Mouse (Mus musculus): ENCODE results near the gene Tut1. TPM values are rescaled to one million over a fixed set of nuclear protein-coding genes. Genes with fewer than 3 reads are reported as not detected.
A peak's percentile ranks its signal among the peaks of the same experiment; 100 is the strongest.

Tut1 gene
- 25.7 and 32.8 TPM in 2 replicates for polyA plus RNA-seq (2016; fragmentation: Nextera tagmentation; extraction: Ambion mirVana)

- Histone ChIP-seq H3K4me1 (peaks cover 6% of the 10 kb centered on the region; the same call in 1 of the 2 replicates), H3K9me3 (no peaks in the 10 kb centered on the region), H3K4me3 (peak within 1 kb of the TSS; percentile 87), H3K27me3 (ENCODE audit: insufficient read depth, poor library complexity, severe bottlenecking) (no peaks in the 10 kb centered on the region), H3K36me3 (peaks cover 71% of the 10 kb centered on the region), H3K27ac (peak within 1 kb of the TSS; percentile 90)
- DNase-seq (ENCODE audit: low spot score), result peak; percentile 97
- 3% methylated on average over 46 of the region's 46 CpGs for WGBS
Measured at GRCm38 (mm10) chr19:8953135-8954039, at the start of gene Tut1. Tut1 (plus strand) TSS chr19:8953847.

- no peak for DNase-seq (ENCODE audit: low spot score)
- Histone ChIP-seq H3K9me3 (no peaks in the 10 kb centered on the region), H3K36me3 (peaks cover 97% of the 10 kb centered on the region), H3K4me3 (no peak overlapping the region), H3K27ac (no peak overlapping the region), H3K27me3 (ENCODE audit: insufficient read depth, poor library complexity, severe bottlenecking) (no peaks in the 10 kb centered on the region), H3K4me1 (no peaks in the 10 kb centered on the region)
- WGBS, result 88% methylated on average over 6 of the region's 6 CpGs
Measured at GRCm38 (mm10) chr19:8908531-8908930, 45.1 kb upstream of the Tut1 start.

- Histone ChIP-seq H3K36me3 (peaks cover 100% of the 10 kb centered on the region), H3K9me3 (no peaks in the 10 kb centered on the region), H3K4me1 (no peaks in the 10 kb centered on the region), H3K27me3 (ENCODE audit: insufficient read depth, poor library complexity, severe bottlenecking) (no peaks in the 10 kb centered on the region), H3K4me3 (no peak overlapping the region), H3K27ac (no peak overlapping the region)
- no peak for DNase-seq (ENCODE audit: low spot score)
- 91% methylated on average over 5 of the region's 5 CpGs for WGBS
Measured at GRCm38 (mm10) chr19:8911810-8912209, 41.8 kb upstream of the Tut1 start.

GRCm38 (mm10) chr19:8914212-8914611, 39.4 kb upstream of the Tut1 start:
- H3K27me3 ChIP-seq (ENCODE audit: insufficient read depth, poor library complexity, severe bottlenecking), result no peaks in the 10 kb centered on the region

GRCm38 (mm10) chr19:8919000-8919399, 34.6 kb upstream of the Tut1 start:
- Histone ChIP-seq H3K4me3 (no peak overlapping the region), H3K27me3 (ENCODE audit: insufficient read depth, poor library complexity, severe bottlenecking) (no peaks in the 10 kb centered on the region), H3K36me3 (peaks cover 44% of the 10 kb centered on the region), H3K4me1 (peaks cover 13% of the 10 kb centered on the region), H3K9me3 (no peaks in the 10 kb centered on the region), H3K27ac (no peak overlapping the region)
- 87% methylated on average over 3 of the region's 3 CpGs for whole genome bisulfite sequencing
- no peak for DNase-seq (ENCODE audit: low spot score)

More at GRCm38 (mm10) chr19:8914212-8914611, 39.4 kb upstream of the Tut1 start:
- Histone ChIP-seq H3K36me3 (peaks cover 81% of the 10 kb centered on the region), H3K9me3 (no peaks in the 10 kb centered on the region), H3K27ac (no peak overlapping the region), H3K4me1 (no peaks in the 10 kb centered on the region), H3K4me3 (no peak overlapping the region)
- DNase-seq (ENCODE audit: low spot score), result no peak
- 91% methylated on average over 3 of the region's 3 CpGs for WGBS

GRCm38 (mm10) chr19:8919684-8920072, 34.0 kb upstream of the Tut1 start:
- WGBS, result 62% methylated on average over 6 of the region's 6 CpGs
- Histone ChIP-seq H3K27me3 (ENCODE audit: insufficient read depth, poor library complexity, severe bottlenecking) (no peaks in the 10 kb centered on the region), H3K9me3 (no peaks in the 10 kb centered on the region), H3K36me3 (peaks cover 37% of the 10 kb centered on the region), H3K4me1 (peaks cover 13% of the 10 kb centered on the region), H3K27ac (peak overlapping the region; percentile 92), H3K4me3 (peak overlapping the region; percentile 86)
- DNase-seq (ENCODE audit: low spot score), result no peak

- Histone ChIP-seq H3K4me3 (peak within 1 kb of the TSS; percentile 86), H3K27ac (peak within 1 kb of the TSS; percentile 92), H3K27me3 (ENCODE audit: insufficient read depth, poor library complexity, severe bottlenecking) (no peaks in the 10 kb centered on the region), H3K36me3 (peaks cover 33% of the 10 kb centered on the region), H3K4me1 (peaks cover 13% of the 10 kb centered on the region), H3K9me3 (no peaks in the 10 kb centered on the region)
- peak; percentile 98 for DNase-seq (ENCODE audit: low spot score)
- 3% methylated on average over 50 of the region's 50 CpGs for WGBS
Measured at GRCm38 (mm10) chr19:8920073-8920736, 33.4 kb upstream of the Tut1 start, which contains the start of gene B3gat3. B3gat3 (plus strand) TSS chr19:8920374.

GRCm38 (mm10) chr19:8920836-8921291, 32.8 kb upstream of the Tut1 start:
- H3K36me3 ChIP-seq, result peaks cover 33% of the 10 kb centered on the region
- no peak for DNase-seq (ENCODE audit: low spot score)
- H3K27me3 ChIP-seq (ENCODE audit: insufficient read depth, poor library complexity, severe bottlenecking), result no peaks in the 10 kb centered on the region
- H3K9me3 ChIP-seq, result no peaks in the 10 kb centered on the region
- H3K4me3 ChIP-seq, result peak overlapping the region; percentile 86
- peak overlapping the region; percentile 92 for H3K27ac ChIP-seq
- WGBS, result 4% methylated on average over 6 of the region's 6 CpGs
- peaks cover 13% of the 10 kb centered on the region for H3K4me1 ChIP-seq

GRCm38 (mm10) chr19:8921741-8922140, 31.9 kb upstream of the Tut1 start:
- H3K9me3 ChIP-seq, result no peaks in the 10 kb centered on the region
- H3K4me3 ChIP-seq, result 0 out of 2 replicates have a peak overlapping the region, but pooled peaks have one; percentile 86
- H3K27me3 ChIP-seq (ENCODE audit: insufficient read depth, poor library complexity, severe bottlenecking), result no peaks in the 10 kb centered on the region
- no peak for DNase-seq (ENCODE audit: low spot score)
- peaks cover 13% of the 10 kb centered on the region for H3K4me1 ChIP-seq
- peaks cover 32% of the 10 kb centered on the region for H3K36me3 ChIP-seq
- 80% methylated on average over 9 of the region's 9 CpGs for WGBS
- H3K27ac ChIP-seq, result 0 out of 2 replicates have a peak overlapping the region, but pooled peaks have one; percentile 32

GRCm38 (mm10) chr19:8926766-8927165, 26.9 kb upstream of the Tut1 start:
- 83% methylated on average over 2 of the region's 2 CpGs for WGBS
- H3K4me3 ChIP-seq, result no peak overlapping the region
- peaks cover 48% of the 10 kb centered on the region for H3K36me3 ChIP-seq
- no peaks in the 10 kb centered on the region for H3K9me3 ChIP-seq
- peaks cover 19% of the 10 kb centered on the region for H3K4me1 ChIP-seq
- DNase-seq (ENCODE audit: low spot score), result no peak
- H3K27me3 ChIP-seq (ENCODE audit: insufficient read depth, poor library complexity, severe bottlenecking), result no peaks in the 10 kb centered on the region
- H3K27ac ChIP-seq, result no peak overlapping the region

GRCm38 (mm10) chr19:8927891-8928525, 25.6 kb upstream of the Tut1 start:
- Histone ChIP-seq H3K4me1 (peaks cover 18% of the 10 kb centered on the region), H3K9me3 (no peaks in the 10 kb centered on the region), H3K4me3 (no peak overlapping the region), H3K36me3 (peaks cover 44% of the 10 kb centered on the region), H3K27ac (peak overlapping the region; percentile 92; the same call in 1 of the 2 replicates), H3K27me3 (ENCODE audit: insufficient read depth, poor library complexity, severe bottlenecking) (no peaks in the 10 kb centered on the region)
- DNase-seq (ENCODE audit: low spot score), result no peak
- whole genome bisulfite sequencing, result 84% methylated on average over 12 of the region's 12 CpGs

- peak overlapping the region; percentile 82 for H3K4me3 ChIP-seq
Measured at GRCm38 (mm10) chr19:8928689-8929223, 24.9 kb upstream of the Tut1 start.

More at GRCm38 (mm10) chr19:8928689-8929223, 24.9 kb upstream of the Tut1 start:
- no peaks in the 10 kb centered on the region for H3K9me3 ChIP-seq
- H3K27me3 ChIP-seq (ENCODE audit: insufficient read depth, poor library complexity, severe bottlenecking), result no peaks in the 10 kb centered on the region
- WGBS, result 16% methylated on average over 16 of the region's 16 CpGs
- peaks cover 18% of the 10 kb centered on the region for H3K4me1 ChIP-seq
- H3K27ac ChIP-seq, result peak overlapping the region; percentile 92
- no peak for DNase-seq (ENCODE audit: low spot score)
- H3K36me3 ChIP-seq, result peaks cover 46% of the 10 kb centered on the region
